In the genomic region with DNA sequence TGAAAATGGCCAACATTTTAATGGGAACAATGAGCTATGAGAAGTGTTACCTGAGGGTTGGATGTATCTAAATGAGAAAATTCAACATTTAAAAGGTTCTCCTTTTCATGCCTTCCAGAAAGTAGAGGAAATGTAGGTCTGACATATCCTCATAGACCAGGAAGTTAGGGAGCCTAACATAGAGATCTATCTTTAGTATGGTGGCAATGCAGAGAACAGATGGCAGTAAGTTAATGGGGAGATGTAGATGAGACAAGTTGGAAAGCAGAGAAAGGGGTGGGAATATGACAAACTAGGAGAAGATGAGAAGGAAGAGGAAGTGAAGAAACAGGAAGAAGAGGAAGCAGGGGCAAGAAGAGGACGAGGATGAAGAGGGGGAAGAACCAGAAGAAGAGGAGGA, we compare ENCODE assay signal across 19 mouse cellular contexts.
"Had no signal": no experiment of that assay in that cellular context is flagged by ENCODE, and none has a peak within 500 bp of the region (broad histone marks: within the 10 kb centered on the region; RNA-seq: fewer than 3 reads in every experiment).

No protein-coding gene starts in this region.

- ATAC-seq: liver, postnatal 0 days; midbrain, embryonic 16.5 days had no signal

- H3K9ac ChIP-seq: liver, postnatal 0 days; lung, embryonic 14.5 days; midbrain, embryonic 12.5 days; neural tube, embryonic 13.5 days; neural tube, embryonic 15.5 days had no signal

- H3K36me3 ChIP-seq: midbrain, embryonic 10.5 days; midbrain, embryonic 12.5 days; neural tube, embryonic 13.5 days; neural tube, embryonic 15.5 days had no signal

- DNase-seq: liver, postnatal 0 days; lung, embryonic 14.5 days; lung, postnatal 10 days; lung, postnatal 4 days; midbrain, embryonic 14.5 days; retina, postnatal 1 day; right cerebral cortex, adult 18-20 months; right cerebral cortex, postnatal 25 days; right cerebral cortex, postnatal 4 days; spleen, adult 18-20 months; thymus, adult 2 months; thymus, postnatal 25 days; thymus, postnatal 4 days had no signal

- H3K4me3 ChIP-seq: midbrain, embryonic 10.5 days; midbrain, embryonic 12.5 days; myocyte; neural tube, embryonic 13.5 days; neural tube, embryonic 15.5 days had no signal

- H3K4me2 ChIP-seq: lung, embryonic 14.5 days; midbrain, embryonic 12.5 days; neural tube, embryonic 13.5 days; neural tube, embryonic 15.5 days had no signal

- H3K27ac ChIP-seq: midbrain, embryonic 10.5 days; midbrain, embryonic 12.5 days; neural tube, embryonic 13.5 days; neural tube, embryonic 15.5 days had no signal

- H3K9me3 ChIP-seq: midbrain, embryonic 10.5 days; midbrain, embryonic 12.5 days; neural tube, embryonic 13.5 days; neural tube, embryonic 15.5 days had no signal

- H3K27me3 ChIP-seq: midbrain, embryonic 12.5 days; neural tube, embryonic 13.5 days; neural tube, embryonic 15.5 days had no signal

- H3K4me1 ChIP-seq: midbrain, embryonic 10.5 days; midbrain, embryonic 12.5 days; neural tube, embryonic 13.5 days; neural tube, embryonic 15.5 days had no signal
